Mouse (Mus musculus) fibroblast of lung, adult 2 months (primary cell): ENCODE measurements around the gene Gm43517.

ENCODE experiments used
- DNase-seq: peaks from one replicate; pipeline ENCODE4 v3.0.0-alpha.2; 2011; ENCODE audit warnings: low read depth

The Gm43517 gene

DNA sequence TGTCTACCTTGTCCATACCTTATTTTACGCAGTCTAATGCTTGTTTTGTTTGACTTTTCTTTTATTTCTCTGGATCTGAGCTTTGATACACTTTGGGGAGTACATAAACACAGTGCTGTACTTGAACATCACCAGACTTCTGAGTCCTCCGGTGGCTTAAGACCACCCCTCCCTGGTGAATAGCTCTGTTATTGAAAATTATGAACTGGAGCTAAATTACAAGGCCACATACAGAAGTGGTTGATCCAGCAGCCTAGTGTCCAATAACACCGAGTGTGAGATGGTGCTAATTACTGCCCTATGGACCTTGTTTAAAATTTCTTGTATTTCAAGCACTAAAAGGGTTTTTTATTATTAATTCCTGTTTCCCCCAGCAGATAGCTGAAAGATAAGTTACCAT is 33.0 kb downstream of the Gm43517 start:
- DNase-seq: no peak
